Mouse (Mus musculus) liver, embryonic 15.5 days (tissue): ENCODE measurements around the gene Creb5. TPM values are rescaled to one million over a fixed set of nuclear protein-coding genes. Genes with fewer than 3 reads are reported as not detected.
A peak's percentile ranks its signal among the peaks of the same experiment; 100 is the strongest.

Experiments used
- ATAC-seq: fragments of 200-750 bp; cut with Nextera tagmentation; 2 replicates; pipeline ENCODE4 v1.8.0; 2017; ENCODE audit warnings: moderate number of reproducible peaks, mild to moderate bottlenecking, moderate library complexity; ENCODE audit not compliant: insufficient read depth
- H3K27ac ChIP-seq: fragments of 300-500 bp; sonication (generic); replicated peaks from 2 replicates; pipeline ENCODE4 v1.5.1; 2015; ENCODE audit warnings: mild to moderate bottlenecking, inconsistent platforms
- H3K27me3 ChIP-seq: fragments of 300-500 bp; sonication (generic); 2 replicates; pipeline ENCODE4 v1.6.1; 2015; ENCODE audit warnings: mild to moderate bottlenecking, inconsistent platforms
- H3K36me3 ChIP-seq: fragments of 300-500 bp; sonication (generic); replicated peaks from 2 replicates; pipeline ENCODE4 v1.6.1; 2015; ENCODE audit warnings: moderate library complexity, mild to moderate bottlenecking, inconsistent platforms
- H3K4me1 ChIP-seq: fragments of 300-500 bp; sonication (generic); replicated peaks from 2 replicates; pipeline ENCODE4 v1.6.1; 2015; ENCODE audit warnings: inconsistent platforms
- H3K4me2 ChIP-seq: fragments of 300-500 bp; sonication (generic); 2 replicates; pipeline ENCODE4 v1.6.1; 2015; ENCODE audit warnings: moderate library complexity, mild to moderate bottlenecking, inconsistent platforms
- H3K4me3 ChIP-seq: fragments of 300-500 bp; sonication (generic); replicated peaks from 2 replicates; pipeline ENCODE4 v1.5.1; 2015; ENCODE audit warnings: mild to moderate bottlenecking, inconsistent platforms
- H3K9ac ChIP-seq: fragments of 300-500 bp; sonication (generic); 2 replicates; pipeline ENCODE4 v1.6.1; 2015; ENCODE audit warnings: moderate library complexity, mild to moderate bottlenecking, inconsistent platforms
- H3K9me3 ChIP-seq: fragments of 300-500 bp; sonication (generic); replicated peaks from 2 replicates; pipeline ENCODE4 v1.6.1; 2016; ENCODE audit warnings: inconsistent platforms
- WGBS: fragments of 180-500 bp; shearing (Covaris S2); methylation state at CpG from one replicate; pipeline ENCODE4 v1.1.7; 2015; ENCODE audit warnings: mixed read lengths; ENCODE audit not compliant: insufficient replicate concordance; 5-methylcytosine and 5-hydroxymethylcytosine counted together
- polyA plus RNA-seq: library from polyadenylated mRNA; unstranded; fragments of >200 nt; fragmentation: Nextera tagmentation; extraction: Ambion mirVana; gene quantifications from 2 replicates; pipeline ENCODE4 v1.2.1, GENCODE M21; 2015

Creb5 gene
- polyA plus RNA-seq, 1 experiment from 2014 or later: 0.33 TPM

DNA sequence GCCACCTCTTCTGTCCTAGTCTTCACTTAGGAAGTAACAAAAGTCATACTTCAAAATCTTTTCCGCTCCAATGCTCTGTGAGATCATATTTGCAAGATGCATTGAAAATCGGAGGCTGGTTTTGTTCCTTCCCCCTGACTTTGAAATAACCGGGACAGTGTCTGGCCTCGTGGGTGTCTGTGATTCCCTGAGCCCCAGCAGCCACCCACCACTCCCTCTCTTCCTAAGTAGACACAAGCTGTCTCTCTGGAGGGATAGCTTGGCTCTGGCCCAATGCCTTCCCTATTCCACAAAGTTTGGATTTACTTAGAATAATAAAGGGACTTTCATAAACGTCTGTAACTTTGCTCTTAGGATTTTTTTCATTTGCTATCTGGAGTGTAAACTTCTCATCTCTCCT, 273.9 kb downstream of the Creb5 start:
- H3K36me3 ChIP-seq: no peaks in the 10 kb centered on the region
- H3K27ac ChIP-seq: no peak overlapping the region
- no peak overlapping the region for H3K4me3 ChIP-seq
- no peak overlapping the region for H3K4me2 ChIP-seq
- WGBS: 64% methylated on average over 5 of the region's 5 CpGs
- no peak overlapping the region for H3K9ac ChIP-seq
- ATAC-seq: no peak
- no peaks in the 10 kb centered on the region for H3K27me3 ChIP-seq
- no peaks in the 10 kb centered on the region for H3K4me1 ChIP-seq
- no peaks in the 10 kb centered on the region for H3K9me3 ChIP-seq

DNA sequence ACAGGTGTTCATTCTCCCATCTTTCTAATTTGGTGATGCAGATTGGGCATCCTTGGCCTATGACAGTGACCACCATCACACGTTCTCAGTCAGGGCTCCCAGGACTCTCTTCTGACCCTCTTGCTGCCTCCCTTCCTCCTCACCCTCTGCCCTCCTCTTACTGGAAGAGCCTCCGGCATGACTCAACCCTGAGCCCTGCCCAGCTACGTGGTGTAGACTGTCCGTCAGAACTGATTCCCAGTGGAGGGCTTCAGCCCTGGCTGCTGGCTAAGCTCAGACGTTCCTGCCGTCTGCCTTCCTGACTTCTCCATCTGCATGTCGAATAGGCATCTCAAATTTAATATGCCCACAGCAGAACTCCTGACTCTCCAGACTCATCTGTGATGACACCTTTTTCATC, 275.5 kb downstream of the Creb5 start:
- no peak overlapping the region for H3K9ac ChIP-seq
- H3K4me2 ChIP-seq: no peak overlapping the region
- H3K9me3 ChIP-seq: no peaks in the 10 kb centered on the region
- no peak for ATAC-seq
- no peak overlapping the region for H3K4me3 ChIP-seq
- no peaks in the 10 kb centered on the region for H3K27me3 ChIP-seq
- H3K4me1 ChIP-seq: no peaks in the 10 kb centered on the region
- H3K27ac ChIP-seq: no peak overlapping the region
- H3K36me3 ChIP-seq: no peaks in the 10 kb centered on the region
- 54% methylated on average over 7 of the region's 7 CpGs for WGBS

DNA sequence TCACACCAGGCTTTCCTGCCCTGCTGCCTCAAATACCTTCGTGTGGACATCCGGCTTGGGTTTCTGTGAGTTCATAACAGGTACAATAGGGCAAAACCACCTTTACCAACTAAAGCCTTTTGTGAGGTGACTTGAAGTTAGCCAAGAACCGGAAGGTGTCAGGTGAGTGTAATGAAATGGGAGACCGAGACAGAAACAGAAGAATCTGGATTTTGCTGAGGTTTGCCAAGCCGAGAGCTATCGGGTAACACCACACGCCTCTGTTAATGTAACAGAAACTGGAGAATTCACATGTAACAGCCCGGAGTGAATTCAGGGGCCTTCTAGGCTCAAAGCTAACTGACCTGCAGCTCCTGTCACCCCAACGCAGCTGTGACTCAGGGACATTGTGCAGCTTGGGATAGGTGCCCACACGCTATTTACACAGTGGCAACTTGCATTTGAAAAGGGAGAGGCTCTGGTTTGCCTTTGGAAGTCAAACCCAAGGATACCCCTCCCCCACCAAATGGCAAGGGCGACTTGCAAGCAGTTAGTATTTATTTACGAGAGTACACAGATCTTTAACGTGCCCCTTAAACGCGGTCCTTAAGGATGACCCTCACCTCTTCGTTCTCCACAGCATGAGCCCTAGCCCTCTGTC, 276.6 kb downstream of the Creb5 start:
- Histone ChIP-seq H3K27me3 (no peaks in the 10 kb centered on the region), H3K9ac (no peak overlapping the region), H3K4me2 (no peak overlapping the region), H3K4me3 (no peak overlapping the region), H3K27ac (no peak overlapping the region), H3K4me1 (no peaks in the 10 kb centered on the region), H3K9me3 (no peaks in the 10 kb centered on the region), H3K36me3 (no peaks in the 10 kb centered on the region)
- ATAC-seq: no peak
- 67% methylated on average over 16 of the region's 16 CpGs for WGBS

DNA sequence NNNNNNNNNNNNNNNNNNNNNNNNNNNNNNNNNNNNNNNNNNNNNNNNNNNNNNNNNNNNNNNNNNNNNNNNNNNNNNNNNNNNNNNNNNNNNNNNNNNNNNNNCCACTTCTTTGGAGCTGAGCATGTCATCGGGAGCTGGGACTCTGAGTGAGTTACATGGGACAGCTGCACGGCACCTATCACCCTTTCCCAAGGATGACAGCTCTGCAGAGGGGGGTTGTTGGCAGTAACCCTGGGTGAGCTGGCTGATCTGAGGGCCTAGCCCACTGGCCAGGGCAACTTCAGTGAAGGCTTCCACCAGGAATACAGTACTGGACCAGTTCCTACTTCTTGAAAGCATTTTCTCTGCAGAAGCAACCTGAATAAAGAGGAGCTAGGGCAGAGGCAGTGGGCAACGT, 282.4 kb downstream of the Creb5 start:
- H3K9ac ChIP-seq: no peak overlapping the region
- WGBS: 66% methylated on average over 3 of the region's 3 CpGs
- no peak overlapping the region for H3K4me2 ChIP-seq
- no peak overlapping the region for H3K4me3 ChIP-seq
- H3K27me3 ChIP-seq: peaks cover 5% of the 10 kb centered on the region; the same call in 1 of the 2 replicates
- no peak overlapping the region for H3K27ac ChIP-seq
- H3K4me1 ChIP-seq: peaks cover 6% of the 10 kb centered on the region; the same call in 1 of the 2 replicates
- H3K9me3 ChIP-seq: no peaks in the 10 kb centered on the region
- H3K36me3 ChIP-seq: no peaks in the 10 kb centered on the region
- no peak for ATAC-seq

DNA sequence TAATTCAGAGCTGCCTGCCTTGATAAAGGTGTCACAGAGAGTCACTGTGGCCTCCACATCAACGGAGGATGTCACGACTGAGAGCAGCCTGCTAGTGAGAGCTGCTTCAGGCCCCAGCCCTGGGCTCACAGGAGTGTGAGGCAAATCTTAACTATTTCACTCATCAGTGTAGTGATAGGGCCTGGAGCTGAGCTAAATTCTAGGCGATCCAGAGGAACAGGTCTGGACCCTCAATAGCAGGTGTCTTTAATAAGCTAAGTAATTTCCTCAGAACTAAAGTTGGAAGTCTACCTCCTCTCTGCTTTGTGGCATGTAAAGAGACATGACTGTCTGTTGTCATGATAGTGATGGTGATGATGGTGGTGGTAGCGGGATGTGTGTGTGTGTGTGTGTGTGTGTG, 283.8 kb downstream of the Creb5 start:
- WGBS: 55% methylated on average over 4 of the region's 4 CpGs
- Histone ChIP-seq H3K4me2 (no peak overlapping the region), H3K4me3 (no peak overlapping the region), H3K4me1 (peaks cover 6% of the 10 kb centered on the region; the same call in 1 of the 2 replicates), H3K27ac (no peak overlapping the region), H3K27me3 (peaks cover 6% of the 10 kb centered on the region; the same call in 1 of the 2 replicates), H3K9me3 (no peaks in the 10 kb centered on the region), H3K9ac (no peak overlapping the region), H3K36me3 (no peaks in the 10 kb centered on the region)
- no peak for ATAC-seq

DNA sequence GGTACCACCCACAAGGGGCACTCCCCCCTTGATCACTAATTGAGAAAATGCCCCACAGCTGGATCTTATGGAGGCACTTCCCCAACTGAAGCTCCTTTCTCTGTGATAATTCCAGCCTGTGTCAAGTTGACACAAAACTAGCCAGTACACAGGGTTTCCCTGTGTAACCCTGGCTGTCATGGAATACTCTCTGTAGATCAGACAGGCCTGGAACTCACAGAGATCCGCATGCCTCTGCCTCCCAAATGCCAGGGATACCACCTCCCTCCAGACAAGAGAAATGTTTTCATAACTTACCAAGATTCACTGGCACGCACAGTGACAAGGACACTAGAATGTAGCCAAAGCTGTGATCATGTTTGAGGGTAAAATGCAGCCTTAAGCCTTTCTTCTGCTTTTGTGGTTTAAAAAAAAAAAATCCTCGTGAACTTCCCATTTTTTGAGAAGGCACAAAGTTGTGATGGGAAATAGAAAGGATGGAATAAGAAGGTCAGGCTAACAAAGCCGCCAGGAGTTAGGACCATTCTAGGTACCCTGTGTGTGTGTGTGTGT, 284.6 kb downstream of the Creb5 start:
- Histone ChIP-seq H3K9ac (no peak overlapping the region), H3K4me3 (no peak overlapping the region), H3K4me1 (peaks cover 6% of the 10 kb centered on the region; the same call in 1 of the 2 replicates), H3K36me3 (no peaks in the 10 kb centered on the region), H3K27ac (no peak overlapping the region), H3K9me3 (no peaks in the 10 kb centered on the region), H3K4me2 (no peak overlapping the region), H3K27me3 (peaks cover 6% of the 10 kb centered on the region; the same call in 1 of the 2 replicates)
- no peak for ATAC-seq
- 27% methylated on average over 4 of the region's 4 CpGs for WGBS

DNA sequence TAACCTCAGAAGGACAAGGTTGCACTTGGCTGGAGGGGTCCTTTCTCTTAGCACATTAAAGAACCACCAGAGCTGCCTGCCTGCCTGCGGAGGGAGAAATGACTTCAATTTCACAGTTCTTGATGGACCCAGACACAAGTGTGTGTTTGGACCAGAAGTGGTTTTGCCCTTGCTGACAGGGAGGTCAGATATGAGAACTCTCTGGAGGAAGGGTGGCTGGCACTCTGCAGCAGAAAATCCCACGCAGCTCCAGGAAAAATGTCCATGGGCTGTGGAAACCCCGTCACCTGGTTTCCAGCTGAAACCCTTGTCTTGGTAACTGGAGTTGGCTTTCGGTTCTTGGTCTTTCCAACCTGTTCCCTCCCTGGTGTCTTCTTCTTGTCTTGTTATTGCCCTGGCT, 285.4 kb downstream of the Creb5 start:
- WGBS: 46% methylated on average over 4 of the region's 4 CpGs
- peaks cover 6% of the 10 kb centered on the region; the same call in 1 of the 2 replicates for H3K4me1 ChIP-seq
- no peaks in the 10 kb centered on the region for H3K36me3 ChIP-seq
- H3K4me2 ChIP-seq: no peak overlapping the region
- H3K9me3 ChIP-seq: no peaks in the 10 kb centered on the region
- no peak for ATAC-seq
- H3K4me3 ChIP-seq: no peak overlapping the region
- H3K27me3 ChIP-seq: peaks cover 6% of the 10 kb centered on the region; the same call in 1 of the 2 replicates
- H3K9ac ChIP-seq: no peak overlapping the region
- no peak overlapping the region for H3K27ac ChIP-seq

DNA sequence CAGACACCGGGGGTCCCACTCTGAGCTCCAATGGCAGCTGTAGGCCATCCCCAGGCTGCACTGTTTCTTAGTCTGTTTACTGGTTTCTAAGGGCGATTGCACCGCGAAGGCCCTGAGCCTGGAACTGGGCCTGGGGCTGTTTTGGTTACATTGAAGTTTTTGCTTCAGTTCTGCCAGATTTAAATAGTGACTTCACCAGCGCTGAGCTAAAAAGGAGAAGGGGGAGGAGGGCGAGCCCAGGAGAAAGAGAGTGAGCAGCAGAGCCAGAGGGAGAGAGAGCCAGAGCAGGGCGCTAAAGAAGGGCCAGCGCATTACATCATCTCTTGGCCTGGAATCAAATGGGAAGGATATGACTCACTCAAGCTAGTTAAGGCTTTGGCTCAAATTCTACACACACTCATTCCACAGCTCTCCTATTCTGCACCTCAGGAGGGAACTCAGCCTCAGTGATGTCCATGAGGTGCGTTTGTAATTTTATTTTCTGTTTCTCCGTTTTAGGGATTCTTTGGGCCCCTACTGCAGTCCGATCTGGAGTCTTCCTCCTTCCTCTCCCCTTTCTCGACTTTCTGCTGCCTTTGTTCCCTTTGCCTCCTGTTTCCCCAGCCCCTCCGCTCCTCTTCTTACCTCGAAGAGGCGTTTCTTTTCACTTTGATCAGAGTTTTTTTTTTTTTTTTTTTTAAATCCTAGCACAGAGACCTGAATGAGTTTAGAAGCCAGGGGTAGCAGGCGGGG, 286.1 kb downstream of the Creb5 start:
- Histone ChIP-seq H3K4me2 (peak overlapping the region; percentile 41), H3K36me3 (no peaks in the 10 kb centered on the region), H3K9ac (no peak overlapping the region), H3K9me3 (no peaks in the 10 kb centered on the region), H3K27ac (no peak overlapping the region), H3K4me1 (peaks cover 6% of the 10 kb centered on the region; the same call in 1 of the 2 replicates), H3K27me3 (peaks cover 6% of the 10 kb centered on the region; the same call in 1 of the 2 replicates), H3K4me3 (no peak overlapping the region)
- no peak for ATAC-seq
- 6% methylated on average over 15 of the region's 16 CpGs for WGBS

DNA sequence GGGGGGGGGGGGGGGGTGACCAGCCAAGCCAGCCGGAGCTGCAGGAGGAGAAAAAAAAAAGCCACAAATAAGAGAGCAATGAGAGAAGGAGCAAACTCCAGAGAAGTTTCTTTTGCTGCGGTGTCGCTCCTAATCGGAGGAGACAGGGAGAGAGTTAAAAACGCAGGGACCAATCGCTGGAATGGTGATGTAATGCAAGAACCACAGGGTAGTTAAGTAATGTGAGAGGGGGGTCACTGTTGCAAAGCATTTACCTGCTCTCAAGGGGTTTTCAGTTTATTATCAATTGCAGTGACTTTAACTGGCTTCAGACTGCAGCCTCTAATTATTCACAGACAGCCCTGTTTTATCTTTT, 286.6 kb downstream of the Creb5 start:
- WGBS: 7% methylated on average over 6 of the region's 6 CpGs
- Histone ChIP-seq H3K27ac (no peak overlapping the region), H3K9ac (no peak overlapping the region), H3K4me2 (peak overlapping the region; percentile 41), H3K27me3 (peaks cover 6% of the 10 kb centered on the region; the same call in 1 of the 2 replicates), H3K36me3 (no peaks in the 10 kb centered on the region), H3K4me1 (peaks cover 6% of the 10 kb centered on the region; the same call in 1 of the 2 replicates), H3K9me3 (no peaks in the 10 kb centered on the region), H3K4me3 (no peak overlapping the region)
- no peak for ATAC-seq

DNA sequence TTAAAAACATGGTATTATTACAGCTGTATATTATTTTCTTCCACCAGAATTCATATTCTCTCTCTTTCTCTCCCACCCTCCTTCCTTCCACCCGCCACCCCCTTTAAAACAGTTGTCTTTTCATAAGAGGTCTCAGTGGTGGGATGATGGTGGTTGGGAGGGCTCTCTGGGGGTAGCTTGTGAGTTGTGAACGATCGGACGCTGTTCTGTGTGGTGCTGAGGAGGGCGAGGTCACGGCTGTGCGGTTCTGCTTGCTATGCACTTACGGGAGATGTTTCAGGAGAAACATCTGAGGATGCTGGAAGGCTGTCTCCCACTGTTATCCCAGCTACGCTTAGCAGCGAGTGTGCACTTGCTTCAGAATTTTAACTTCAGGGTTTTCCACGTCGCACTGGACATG, 287.0 kb downstream of the Creb5 start:
- Histone ChIP-seq H3K9me3 (no peaks in the 10 kb centered on the region), H3K4me2 (no peak overlapping the region), H3K27ac (no peak overlapping the region), H3K27me3 (peaks cover 6% of the 10 kb centered on the region; the same call in 1 of the 2 replicates), H3K9ac (no peak overlapping the region), H3K4me1 (peaks cover 6% of the 10 kb centered on the region; the same call in 1 of the 2 replicates), H3K4me3 (no peak overlapping the region), H3K36me3 (no peaks in the 10 kb centered on the region)
- WGBS: 65% methylated on average over 12 of the region's 12 CpGs
- no peak for ATAC-seq

DNA sequence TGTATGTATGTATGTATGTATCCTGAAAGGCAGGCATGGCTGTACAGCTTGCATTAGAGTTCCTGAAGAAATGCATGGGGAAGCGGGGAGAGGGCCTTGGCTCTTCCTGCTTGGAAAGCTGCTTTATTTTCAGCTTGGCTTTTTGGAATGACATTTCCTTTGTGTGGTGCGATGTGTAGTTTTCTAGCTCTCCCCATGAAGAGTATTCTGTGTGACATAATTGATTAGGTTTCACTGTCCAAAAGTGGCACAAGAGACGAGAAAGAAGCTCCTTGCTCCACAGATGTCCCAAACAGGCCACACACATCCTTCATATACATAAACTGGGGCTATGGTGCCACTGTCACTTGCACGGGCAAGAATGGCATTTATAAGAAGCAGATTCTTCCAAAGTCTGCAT, 288.1 kb downstream of the Creb5 start:
- no peak for ATAC-seq
- H3K4me2 ChIP-seq: no peak overlapping the region
- H3K36me3 ChIP-seq: no peaks in the 10 kb centered on the region
- peaks cover 6% of the 10 kb centered on the region; the same call in 1 of the 2 replicates for H3K27me3 ChIP-seq
- no peaks in the 10 kb centered on the region for H3K9me3 ChIP-seq
- no peak overlapping the region for H3K9ac ChIP-seq
- 54% methylated on average over 4 of the region's 4 CpGs for WGBS
- peaks cover 6% of the 10 kb centered on the region; the same call in 1 of the 2 replicates for H3K4me1 ChIP-seq
- no peak overlapping the region for H3K27ac ChIP-seq
- no peak overlapping the region for H3K4me3 ChIP-seq
